Mouse (Mus musculus) stomach, embryonic 16.5 days (tissue): ENCODE measurements around the gene Myrf. TPM values are rescaled to one million over a fixed set of nuclear protein-coding genes. Genes with fewer than 3 reads are reported as not detected.

ENCODE experiments used
- microRNA-seq: library from miRNA; unstranded; fragments of <30 nt; microRNA quantifications from one replicate; pipeline ENCODE4, GENCODE M21; 2016
- polyA plus RNA-seq: library from polyadenylated mRNA; unstranded; fragments of >200 nt; fragmentation: Nextera tagmentation; extraction: Ambion mirVana; gene quantifications from 2 replicates; pipeline ENCODE4 v1.2.1, GENCODE M21; 2015

Myrf gene
- polyA plus RNA-seq, 1 experiment from 2014 or later = 16.6 TPM

Small RNA genes lying within 50 kb of the gene (microRNA-seq; reads per million reads assigned to microRNA genes)
- gene Mir6993 = not detected

Other genes with a start within 250 kb of the Myrf start
- 0.61 and 0.64 TPM in 2 replicates for gene Best1, start 239.1 kb downstream of the Myrf start, polyA plus RNA-seq
- gene Rab3il1, start 239.1 kb downstream of the Myrf start, polyA plus RNA-seq = 33.7 and 38.1 TPM in 2 replicates
- 18.9 and 22.5 TPM in 2 replicates for gene Fads3, start 199.2 kb downstream of the Myrf start, polyA plus RNA-seq
- 102 and 104 TPM in 2 replicates for gene Fads2, start 139.0 kb downstream of the Myrf start, polyA plus RNA-seq
- 107 and 117 TPM in 2 replicates for gene Fads1, start 57.9 kb downstream of the Myrf start, polyA plus RNA-seq
- gene Tmem258, start 36.7 kb downstream of the Myrf start, polyA plus RNA-seq = 400 and 452 TPM in 2 replicates
- gene Fen1, start 36.6 kb downstream of the Myrf start, polyA plus RNA-seq = 72.3 and 83.6 TPM in 2 replicates
- 2.9 and 3.4 TPM in 2 replicates for gene Dagla, start 64.1 kb upstream of the Myrf start, polyA plus RNA-seq
- gene Syt7, start 148.3 kb upstream of the Myrf start, polyA plus RNA-seq = 0.84 TPM in 2 replicates
- 0.32 and 0.41 TPM in 2 replicates for gene Lrrc10b, start 216.7 kb upstream of the Myrf start, polyA plus RNA-seq
- 0.31 TPM in 1 of 2 replicates, not detected in the other for gene Ppp1r32, start 242.2 kb upstream of the Myrf start, polyA plus RNA-seq